Mouse (Mus musculus) intestine, embryonic 16.5 days (tissue): ENCODE results near the gene Pbp2. TPM values are rescaled to one million over a fixed set of nuclear protein-coding genes. Genes with fewer than 3 reads are reported as not detected.

Experiments
- ATAC-seq: fragments of 200-750 bp; cut with Nextera tagmentation; 2 replicates; pipeline ENCODE4 v1.8.0; 2017; ENCODE audit warnings: moderate TSS enrichment, moderate library complexity
- H3K27ac ChIP-seq: fragments of 300-500 bp; sonication (generic); 2 replicates; pipeline ENCODE4 v1.5.1; 2014; ENCODE audit warnings: mild to moderate bottlenecking, low read length
- H3K27me3 ChIP-seq: fragments of 300-500 bp; sonication (generic); replicated peaks from 2 replicates; pipeline ENCODE4 v1.6.1; 2014; ENCODE audit warnings: low read length, control low read depth, mixed read lengths; ENCODE audit not compliant: control insufficient read depth, insufficient read depth
- H3K36me3 ChIP-seq: fragments of 300-500 bp; sonication (generic); 2 replicates; pipeline ENCODE4 v1.6.1; 2014; ENCODE audit warnings: low read length, control low read depth; ENCODE audit not compliant: control insufficient read depth, insufficient read depth
- H3K4me1 ChIP-seq: fragments of 300-500 bp; sonication (generic); 2 replicates; pipeline ENCODE4 v1.6.1; 2014; ENCODE audit warnings: low read length, control low read depth, mixed read lengths; ENCODE audit not compliant: control insufficient read depth, insufficient read depth
- H3K4me2 ChIP-seq: fragments of 300-500 bp; sonication (generic); 2 replicates; pipeline ENCODE4 v1.6.1; 2014; ENCODE audit warnings: low read depth, low read length, control low read depth
- H3K4me3 ChIP-seq: fragments of 300-500 bp; sonication (generic); 2 replicates; pipeline ENCODE4 v1.5.1; 2014; ENCODE audit warnings: mild to moderate bottlenecking, low read length
- H3K9ac ChIP-seq: fragments of 300-500 bp; sonication (generic); 2 replicates; pipeline ENCODE4 v1.6.1; 2014; ENCODE audit warnings: low read depth, low read length
- H3K9me3 ChIP-seq: fragments of 300-500 bp; sonication (generic); 2 replicates; pipeline ENCODE4 v1.6.1; 2016; ENCODE audit warnings: low read length, control low read depth; ENCODE audit not compliant: control insufficient read depth
- WGBS: fragments of 180-500 bp; shearing (Covaris S2); extraction: QIAGEN DNeasy Blood & Tissue Kit; methylation state at CpG from one replicate; pipeline ENCODE4 v1.1.7; 2014; 5-methylcytosine and 5-hydroxymethylcytosine counted together
- polyA plus RNA-seq: library from polyadenylated mRNA; unstranded; fragments of >200 nt; fragmentation: Nextera tagmentation; extraction: Ambion mirVana; gene quantifications from 2 replicates; pipeline ENCODE4 v1.2.1, GENCODE M21; 2015

Pbp2 gene
- polyA plus RNA-seq, 1 experiment from 2014 or later: 0.10 TPM

DNA sequence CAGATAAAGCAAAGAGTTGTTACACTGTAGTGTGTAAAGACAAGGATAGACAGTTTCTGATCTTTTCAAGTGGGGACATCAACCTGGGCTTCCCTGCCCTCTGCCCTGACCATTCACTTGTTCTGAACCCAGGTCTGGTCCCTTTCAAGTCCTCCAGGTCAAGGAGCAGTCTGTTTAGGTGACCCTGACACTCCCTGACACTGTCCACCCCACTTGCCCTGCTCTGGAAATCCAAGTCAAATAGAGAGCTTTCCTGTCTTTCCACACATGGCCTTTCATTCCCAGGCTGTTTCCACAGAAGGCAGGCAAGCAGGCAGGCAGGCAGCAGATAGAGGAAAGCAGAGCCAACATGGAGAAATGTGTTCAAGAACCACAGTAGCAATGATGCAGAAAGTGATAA lies 41.8 kb downstream of the Pbp2 start:
- Histone ChIP-seq H3K36me3 (no peaks in the 10 kb centered on the region), H3K4me2 (no peak overlapping the region), H3K4me1 (peaks cover 3% of the 10 kb centered on the region; the same call in 1 of the 2 replicates), H3K9me3 (peaks cover 6% of the 10 kb centered on the region; the same call in 1 of the 2 replicates), H3K9ac (no peak overlapping the region), H3K27me3 (no peaks in the 10 kb centered on the region), H3K4me3 (no peak overlapping the region), H3K27ac (no peak overlapping the region)
- ATAC-seq: no peak

DNA sequence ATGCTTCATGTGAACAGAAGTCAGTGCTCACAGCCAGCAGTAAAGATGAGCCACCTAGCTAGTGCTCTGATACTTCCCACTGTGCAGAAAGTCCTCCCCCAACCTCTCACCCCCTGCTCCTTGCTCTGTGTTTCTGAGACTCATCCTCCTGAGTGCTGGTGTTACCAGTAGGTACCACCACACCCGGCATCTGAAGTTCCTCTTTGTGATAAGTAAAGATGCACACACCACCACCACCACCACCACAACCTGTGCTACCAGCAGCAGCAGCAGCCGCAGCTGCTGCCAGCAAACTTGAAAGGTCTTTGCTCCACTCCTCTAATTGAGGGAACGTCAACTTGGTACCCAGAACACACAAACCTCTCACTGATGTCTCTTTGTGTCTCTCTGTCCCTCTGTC lies 43.0 kb downstream of the Pbp2 start:
- Histone ChIP-seq H3K4me1 (peaks cover 3% of the 10 kb centered on the region; the same call in 1 of the 2 replicates), H3K27me3 (no peaks in the 10 kb centered on the region), H3K4me2 (no peak overlapping the region), H3K27ac (no peak overlapping the region), H3K4me3 (no peak overlapping the region), H3K9me3 (peaks cover 6% of the 10 kb centered on the region; the same call in 1 of the 2 replicates), H3K36me3 (no peaks in the 10 kb centered on the region), H3K9ac (no peak overlapping the region)
- 64% methylated on average over 3 of the region's 3 CpGs for WGBS
- ATAC-seq: no peak

DNA sequence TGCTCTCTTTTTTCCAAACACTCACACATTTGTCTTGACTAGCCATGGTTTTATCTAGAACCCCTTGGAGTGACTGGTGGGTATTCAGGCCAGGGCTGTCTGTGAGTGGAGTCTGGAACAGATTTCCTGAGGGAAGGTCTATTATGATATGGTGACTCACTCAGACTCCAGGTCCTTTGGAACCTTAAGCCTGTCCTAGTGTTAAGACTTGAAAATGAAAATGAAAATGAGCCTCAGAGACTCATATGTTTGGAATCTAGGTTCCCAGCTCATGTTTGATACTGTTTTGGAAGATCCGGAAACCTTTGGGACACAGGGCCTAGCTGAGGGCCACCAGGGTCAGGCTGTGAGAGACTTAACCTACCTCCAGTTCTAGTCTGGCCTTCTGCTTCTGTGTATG lies 44.1 kb downstream of the Pbp2 start:
- no peak for ATAC-seq
- no peaks in the 10 kb centered on the region for H3K4me1 ChIP-seq
- H3K9ac ChIP-seq: no peak overlapping the region
- H3K36me3 ChIP-seq: no peaks in the 10 kb centered on the region
- H3K9me3 ChIP-seq: peaks cover 6% of the 10 kb centered on the region; the same call in 1 of the 2 replicates
- H3K4me2 ChIP-seq: no peak overlapping the region
- no peak overlapping the region for H3K4me3 ChIP-seq
- 97% methylated on average over 1 of the region's 1 CpGs for WGBS
- no peak overlapping the region for H3K27ac ChIP-seq
- no peaks in the 10 kb centered on the region for H3K27me3 ChIP-seq

DNA sequence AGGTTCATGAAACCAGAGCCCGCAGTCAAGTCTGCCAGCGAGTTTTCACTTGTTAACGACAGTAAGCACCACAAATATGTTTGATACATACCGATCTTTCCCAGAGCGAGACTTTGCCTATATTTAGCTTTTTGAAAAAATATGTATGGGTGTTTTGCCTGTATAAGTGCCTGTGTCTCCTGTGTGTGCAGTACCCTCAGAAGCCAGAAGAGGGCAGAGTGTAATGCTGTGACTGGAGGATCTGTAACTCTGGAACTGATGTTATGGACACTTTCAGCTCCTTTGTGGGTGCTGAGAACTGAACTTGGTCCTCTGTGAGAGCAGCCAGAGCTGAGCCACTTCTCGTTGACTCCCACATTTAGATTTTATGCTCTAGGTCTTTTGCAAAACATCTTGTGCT lies 46.1 kb downstream of the Pbp2 start:
- Histone ChIP-seq H3K9ac (no peak overlapping the region), H3K27ac (no peak overlapping the region), H3K4me3 (no peak overlapping the region), H3K9me3 (peaks cover 6% of the 10 kb centered on the region; the same call in 1 of the 2 replicates), H3K4me2 (no peak overlapping the region), H3K27me3 (no peaks in the 10 kb centered on the region), H3K4me1 (no peaks in the 10 kb centered on the region), H3K36me3 (no peaks in the 10 kb centered on the region)
- WGBS: 95% methylated on average over 6 of the region's 6 CpGs
- ATAC-seq: no peak

DNA sequence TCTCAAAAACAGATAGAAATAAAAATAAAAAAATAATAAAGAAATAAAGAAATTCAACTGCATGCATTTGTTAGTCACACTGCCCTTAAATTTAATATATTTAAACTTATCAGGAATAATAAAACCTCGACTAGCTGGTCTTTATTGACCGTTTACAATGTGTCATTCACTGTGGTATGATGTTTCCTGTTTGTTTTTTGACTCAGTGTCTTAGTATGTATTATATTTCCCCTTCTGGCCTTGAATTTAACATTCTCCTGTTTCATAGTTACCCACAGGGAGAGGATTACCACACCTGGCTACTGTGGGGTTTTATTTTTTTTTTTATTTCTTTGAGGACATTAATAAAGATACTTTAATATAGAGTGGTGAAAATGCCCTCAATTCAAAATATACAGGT lies 47.6 kb downstream of the Pbp2 start:
- WGBS: 54% methylated on average over 2 of the region's 2 CpGs
- Histone ChIP-seq H3K9me3 (peaks cover 6% of the 10 kb centered on the region; the same call in 1 of the 2 replicates), H3K9ac (no peak overlapping the region), H3K4me3 (no peak overlapping the region), H3K4me2 (no peak overlapping the region), H3K27ac (no peak overlapping the region), H3K27me3 (no peaks in the 10 kb centered on the region), H3K36me3 (no peaks in the 10 kb centered on the region), H3K4me1 (no peaks in the 10 kb centered on the region)
- no peak for ATAC-seq

- Histone ChIP-seq H3K9ac (no peak overlapping the region), H3K9me3 (peaks cover 6% of the 10 kb centered on the region; the same call in 1 of the 2 replicates), H3K4me1 (no peaks in the 10 kb centered on the region), H3K4me2 (no peak overlapping the region), H3K27ac (no peak overlapping the region), H3K4me3 (no peak overlapping the region), H3K36me3 (no peaks in the 10 kb centered on the region), H3K27me3 (no peaks in the 10 kb centered on the region)
- no peak for ATAC-seq
- WGBS: 92% methylated on average over 9 of the region's 9 CpGs
Measured at GRCm38 (mm10) chr6:135261124-135261523, 49.1 kb downstream of the Pbp2 start.

GRCm38 (mm10) chr6:135260435-135260834 lies 49.8 kb downstream of the Pbp2 start:
- no peak for ATAC-seq
- Histone ChIP-seq H3K27me3 (no peaks in the 10 kb centered on the region), H3K9ac (no peak overlapping the region), H3K27ac (no peak overlapping the region), H3K4me3 (no peak overlapping the region), H3K9me3 (peaks cover 6% of the 10 kb centered on the region; the same call in 1 of the 2 replicates), H3K4me1 (no peaks in the 10 kb centered on the region), H3K4me2 (no peak overlapping the region), H3K36me3 (no peaks in the 10 kb centered on the region)
- 87% methylated on average over 6 of the region's 6 CpGs for WGBS

Other genes starting within 250 kb of the Pbp2 start
- 8.3 and 10.8 TPM in 2 replicates for gene Gprc5a, start 244.8 kb downstream of the Pbp2 start, polyA plus RNA-seq
- 0.10 TPM in 2 replicates for gene Gprc5d, start 192.1 kb downstream of the Pbp2 start, polyA plus RNA-seq
- gene Fam234b, start 112.4 kb downstream of the Pbp2 start, polyA plus RNA-seq: 36.9 and 37.6 TPM in 2 replicates
- 74.0 and 83.9 TPM in 2 replicates for gene Hebp1, start 112.4 kb downstream of the Pbp2 start, polyA plus RNA-seq
- 0.33 and 0.47 TPM in 2 replicates for gene Gsg1, start 56.1 kb downstream of the Pbp2 start, polyA plus RNA-seq
- 46.2 and 59.7 TPM in 2 replicates for gene Emp1, start 52.1 kb upstream of the Pbp2 start, polyA plus RNA-seq